Mouse (Mus musculus) layer of hippocampus, adult 8-10 months (tissue): ENCODE results near the gene Vwa3b. TPM values are rescaled to one million over a fixed set of nuclear protein-coding genes. Genes with fewer than 3 reads are reported as not detected.

Source experiments
- DNase-seq, 2 experiments: peaks; one replicate each; pipeline ENCODE4 v3.0.0; 2022; ENCODE audit warnings: low spot score in 2 of 2
- total RNA-seq, 4 experiments: library from RNA; stranded (reverse); gene quantifications; 2 replicates each; pipeline ENCODE4 v1.2.4; 2022

The Vwa3b gene
- total RNA-seq, 4 experiments from 2014 or later, result 14.7 to 18.5 (median 17.7) TPM

GRCm38 (mm10) chr1:37222002-37222401, 195.6 kb downstream of the Vwa3b start:
- no peak for DNase-seq

GRCm38 (mm10) chr1:37230404-37230803, 204.0 kb downstream of the Vwa3b start:
- DNase-seq, result no peak

- DNase-seq, result no peak
Observed at GRCm38 (mm10) chr1:37231295-37231701, 204.9 kb downstream of the Vwa3b start.

Other genes with a start within 250 kb of the Vwa3b start
- gene Tmem131, start 82.9 kb upstream of the Vwa3b start, total RNA-seq, result 10 to 100 TPM; 52.5 to 65.2 (median 58.2) TPM
- gene Cnga3, start 187.8 kb downstream of the Vwa3b start, total RNA-seq, result under 1 TPM; 0.33 to 0.55 (median 0.50) TPM